Mouse (Mus musculus) monocyte, adult 5-6 weeks (primary cell): Measurements from ENCODE around the gene Rhoh. TPM values are rescaled to one million over a fixed set of nuclear protein-coding genes. Genes with fewer than 3 reads are reported as not detected.
A peak's percentile ranks its signal among the peaks of the same experiment; 100 is the strongest.

Experiments used
- ATAC-seq: fragments of 153-309, 156-312 bp; replicated peaks from 2 replicates; pipeline ENCODE4 v1.8.0; 2017; ENCODE audit warnings: mild to moderate bottlenecking; ENCODE audit not compliant: low TSS enrichment, insufficient number of reproducible peaks, severe bottlenecking, poor library complexity, low FRiP score
- total RNA-seq: library from RNA; stranded (forward); fragments of 200-1000, 200-491, 200-594 nt; gene quantifications from 3 replicates; pipeline ENCODE4 v1.2.3, GENCODE M21; 2017

The Rhoh gene
- 33.3 to 42.9 TPM (median 38.6 TPM) in 3 replicates for total RNA-seq

DNA sequence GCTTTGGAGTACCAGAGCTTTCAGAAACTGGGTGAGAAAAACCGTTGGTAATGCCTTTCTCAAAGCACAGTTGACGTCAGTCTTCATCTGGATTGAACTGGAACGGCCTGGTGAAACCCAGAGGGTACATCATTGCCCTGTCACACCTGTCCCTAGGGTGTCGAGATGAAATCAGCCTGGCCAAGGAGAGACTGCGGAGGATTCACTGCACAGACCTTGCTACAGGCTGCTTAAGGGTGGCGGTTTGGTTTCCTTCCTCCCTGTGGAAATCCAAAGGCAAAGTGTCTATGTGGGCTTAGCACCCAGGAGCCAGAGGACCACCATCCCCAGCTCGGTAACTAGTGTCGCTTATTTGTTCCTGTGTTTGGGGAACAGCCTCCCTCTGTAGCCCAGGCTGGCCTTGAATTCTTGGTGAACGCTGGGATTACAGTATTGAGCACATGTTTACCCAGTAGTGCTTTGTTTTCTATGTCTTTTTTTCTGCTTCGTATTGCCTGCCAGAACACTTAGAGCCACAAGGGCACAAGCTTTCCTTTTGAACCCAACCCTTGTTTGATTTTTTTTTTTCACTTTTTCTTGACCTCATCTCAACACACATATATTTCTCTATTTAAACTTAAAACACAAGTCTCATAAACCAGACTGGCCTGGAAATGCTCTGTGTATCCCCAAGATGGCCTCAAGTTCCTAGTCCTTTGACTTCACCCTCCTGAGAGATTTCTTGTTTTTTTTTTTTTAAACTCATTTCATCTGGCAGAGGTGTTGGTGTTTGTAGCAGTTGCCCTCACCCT is at the start of gene Rhoh:
TSS of gene Rhoh (plus strand) at position 60 of the 791 bp plus-strand sequence.
- no peak for ATAC-seq

DNA sequence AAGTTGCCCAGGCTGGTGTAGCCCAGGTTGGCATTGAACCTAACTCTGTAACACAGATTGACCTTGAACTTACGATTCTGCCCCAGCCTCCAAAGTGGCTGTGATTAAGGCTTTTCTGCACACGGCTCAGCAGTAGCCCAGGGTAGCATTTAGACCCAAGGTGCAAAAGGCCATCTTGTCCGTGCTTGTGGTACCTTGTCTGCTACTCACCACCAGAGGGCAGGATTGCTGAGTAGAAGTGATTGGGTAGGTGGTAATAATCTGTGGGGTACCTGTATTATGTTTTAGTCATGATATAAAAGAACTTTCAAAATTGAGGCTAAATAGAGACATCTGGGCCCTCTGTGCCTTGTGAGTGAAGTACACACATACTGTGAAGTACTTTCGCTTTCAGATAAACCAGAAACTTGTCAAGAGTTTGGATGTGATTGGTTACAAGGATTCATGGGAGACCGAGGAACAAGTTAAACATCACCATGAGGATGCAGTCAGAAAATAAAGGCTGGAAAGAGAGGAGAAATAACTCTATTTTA is 37.3 kb upstream of the Rhoh start:
- ATAC-seq: 0 out of 2 replicates have a peak, but pooled peaks have one; percentile 47

DNA sequence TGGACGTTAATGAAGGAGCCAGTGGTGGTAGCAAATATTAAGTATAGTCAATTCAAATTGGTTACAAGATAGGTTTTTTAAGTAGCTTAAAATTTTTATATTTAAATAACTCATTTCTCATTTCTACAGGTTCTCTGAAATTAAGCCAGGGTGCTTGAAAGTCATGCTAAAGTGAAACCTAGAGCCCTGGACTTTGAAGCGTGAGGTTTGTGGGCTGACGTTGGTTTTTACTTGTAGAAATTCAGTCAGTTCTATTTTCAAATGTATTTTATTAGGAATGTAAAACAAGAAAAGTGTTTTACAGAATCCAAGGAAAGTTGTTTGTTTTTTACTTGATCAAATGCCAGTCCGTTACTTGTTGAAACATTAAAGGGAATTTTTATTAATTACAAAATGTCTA is 34.5 kb upstream of the Rhoh start:
- ATAC-seq: no peak

DNA sequence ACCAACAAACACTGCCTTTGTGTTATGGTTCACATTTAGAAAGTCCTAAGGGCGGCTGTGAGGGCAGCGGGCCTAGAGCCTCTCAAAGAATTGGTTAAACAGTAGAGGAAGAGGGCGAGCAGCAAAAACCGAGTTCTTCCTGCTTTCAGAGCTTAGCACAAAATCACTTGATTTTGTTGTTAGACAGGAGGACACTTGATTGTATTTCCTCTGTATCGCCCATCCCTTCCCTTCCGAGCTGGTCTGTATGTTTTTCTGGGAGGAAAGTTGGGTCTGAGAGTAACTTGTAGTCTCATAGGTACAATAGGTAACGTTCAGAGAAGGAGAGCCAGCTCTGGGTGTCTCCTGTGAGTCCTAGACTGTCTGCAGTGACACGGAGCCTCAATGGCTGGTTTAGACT is 33.9 kb upstream of the Rhoh start:
- ATAC-seq: no peak

DNA sequence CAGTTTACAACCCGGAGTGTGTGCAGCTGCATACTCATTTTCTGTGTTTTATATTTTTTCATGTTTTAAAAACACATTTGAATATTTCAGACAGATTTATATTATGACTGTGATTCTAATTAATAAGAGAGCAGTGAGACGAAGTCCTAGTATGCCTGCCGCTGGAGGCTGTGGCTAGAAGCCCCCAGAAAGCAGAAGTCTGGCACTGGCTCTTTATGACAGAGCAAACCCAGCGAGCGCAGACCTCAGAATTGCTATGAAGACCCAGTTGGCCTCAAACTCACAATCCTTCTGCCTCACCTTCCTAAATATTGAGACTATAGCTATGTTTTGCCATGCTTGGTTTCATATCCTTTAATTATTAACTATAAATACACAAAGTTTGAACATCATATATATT is 32.8 kb upstream of the Rhoh start:
- ATAC-seq: no peak

DNA sequence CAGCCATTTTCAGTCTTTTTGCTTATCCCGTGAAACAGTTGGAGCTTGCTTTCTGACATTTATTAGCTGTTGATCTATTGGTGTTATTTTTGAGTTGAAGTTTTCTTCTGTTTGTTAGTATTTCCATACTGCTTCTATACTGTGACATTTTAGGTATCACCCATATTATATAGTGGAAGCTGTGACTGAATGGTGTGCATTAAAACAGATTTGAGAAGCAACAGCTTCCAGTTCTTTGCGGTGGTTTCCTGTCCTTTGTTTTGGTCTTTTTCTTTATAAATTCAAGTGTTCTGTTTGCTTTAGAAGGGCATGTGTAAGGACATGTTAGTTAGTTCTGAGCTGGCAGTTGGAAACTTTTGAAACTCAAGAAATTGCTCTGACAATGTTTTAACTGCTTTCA is 32.0 kb upstream of the Rhoh start:
- ATAC-seq: no peak

DNA sequence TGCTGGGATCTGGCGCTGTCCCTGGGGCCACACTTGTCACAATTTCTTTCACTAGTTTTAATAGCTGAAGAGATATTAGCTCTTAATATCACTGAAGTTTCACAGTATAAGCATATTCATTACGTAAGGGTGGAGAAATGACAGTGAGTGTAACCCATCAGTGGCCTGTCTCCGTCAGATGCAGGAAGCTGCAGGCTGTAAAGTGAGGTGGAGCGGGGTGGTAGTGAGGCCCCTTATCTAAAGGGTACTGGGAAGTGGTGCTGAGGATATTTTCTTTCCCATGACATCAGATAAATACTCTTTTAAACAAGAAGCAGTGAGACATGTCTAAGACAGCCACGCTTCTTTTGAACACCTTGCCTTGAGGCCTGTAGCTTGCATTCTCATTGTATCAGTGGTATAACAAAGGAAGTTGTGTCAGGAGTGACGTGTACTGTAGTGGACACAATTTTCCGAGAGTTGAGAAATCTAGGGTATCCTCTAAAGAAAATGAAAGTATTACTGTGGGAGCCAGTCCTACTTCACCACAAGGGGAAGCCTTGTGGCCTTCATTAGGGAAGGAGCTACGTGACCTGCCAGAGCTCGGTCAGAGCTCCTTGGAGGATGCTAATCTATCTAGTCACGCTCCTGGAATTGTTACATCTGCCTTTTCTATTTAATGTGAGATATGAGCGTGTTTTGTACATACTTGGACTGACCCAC is 28.9 kb upstream of the Rhoh start:
- peak; percentile 82 for ATAC-seq

DNA sequence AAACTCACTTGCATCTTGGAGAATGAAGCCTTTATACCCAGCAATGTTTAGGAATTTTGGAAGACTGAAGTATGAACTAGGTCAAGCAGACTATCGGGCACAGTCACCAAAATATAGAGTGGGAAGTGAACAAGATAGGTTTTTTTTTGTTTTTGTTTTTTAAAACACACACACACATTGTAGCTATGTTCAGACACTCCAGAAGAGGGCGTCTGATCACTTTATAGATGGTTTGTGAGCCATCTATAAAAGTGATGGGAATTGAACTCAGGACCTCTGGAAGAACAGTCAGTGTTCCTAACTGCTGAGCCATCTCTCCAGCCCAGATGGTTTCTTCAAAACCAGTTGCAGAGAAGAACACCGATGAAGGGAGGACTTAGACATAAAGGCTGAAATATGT is 27.9 kb upstream of the Rhoh start:
- ATAC-seq: no peak

DNA sequence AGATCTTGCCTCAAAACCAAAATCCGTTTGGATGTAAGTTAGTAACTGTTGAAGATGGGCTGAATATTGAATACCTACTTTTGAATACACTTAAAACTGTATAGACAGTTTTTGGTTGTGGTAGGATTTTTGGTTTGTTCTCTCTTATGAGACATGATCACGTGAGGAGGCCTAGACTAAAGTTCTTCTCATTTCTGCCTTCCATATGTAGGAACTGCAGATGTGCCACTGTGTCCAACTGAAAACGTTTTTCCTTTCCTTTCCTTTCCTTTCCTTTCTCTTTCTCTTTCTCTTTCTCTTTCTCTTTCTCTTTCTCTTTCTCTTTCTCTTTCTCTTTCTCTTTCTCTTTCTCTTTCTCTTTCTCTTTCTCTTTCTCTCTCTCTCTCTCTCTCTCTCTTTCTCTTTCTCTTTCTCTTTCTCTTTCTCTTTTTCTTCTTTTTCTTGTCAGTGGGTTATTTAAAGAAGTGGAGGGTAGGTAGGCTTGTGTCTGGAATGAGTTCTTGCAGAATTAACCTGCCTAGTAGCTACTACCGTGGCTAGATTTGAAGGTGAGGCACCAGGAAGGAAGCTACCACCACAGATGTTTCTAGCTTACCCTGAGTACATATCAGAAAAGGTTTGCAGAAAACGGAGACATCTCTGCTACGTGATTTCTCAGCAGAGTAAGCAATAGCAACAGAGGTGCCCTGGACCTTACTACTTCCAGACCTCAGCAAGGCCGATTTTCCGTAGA is 27.1 kb upstream of the Rhoh start:
- ATAC-seq: no peak

DNA sequence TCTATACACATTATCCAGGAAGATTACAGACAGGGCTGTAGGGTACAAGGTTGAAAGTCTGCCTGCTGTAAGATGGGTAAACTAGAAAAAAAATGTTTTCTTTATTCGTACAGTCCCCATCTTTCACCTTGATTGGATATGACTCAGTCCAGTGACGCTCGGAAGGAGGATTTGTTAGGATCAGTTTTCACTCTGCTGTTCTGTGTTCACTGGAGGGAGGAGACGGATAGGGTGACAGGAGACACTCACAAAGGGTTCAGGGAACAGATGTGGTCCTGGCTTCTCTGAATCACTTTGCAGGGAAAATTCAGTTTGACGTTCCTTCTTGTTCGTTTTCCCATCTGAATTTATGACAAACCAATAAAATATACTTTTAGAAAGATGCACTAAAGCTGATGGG is 23.0 kb upstream of the Rhoh start:
- no peak for ATAC-seq

DNA sequence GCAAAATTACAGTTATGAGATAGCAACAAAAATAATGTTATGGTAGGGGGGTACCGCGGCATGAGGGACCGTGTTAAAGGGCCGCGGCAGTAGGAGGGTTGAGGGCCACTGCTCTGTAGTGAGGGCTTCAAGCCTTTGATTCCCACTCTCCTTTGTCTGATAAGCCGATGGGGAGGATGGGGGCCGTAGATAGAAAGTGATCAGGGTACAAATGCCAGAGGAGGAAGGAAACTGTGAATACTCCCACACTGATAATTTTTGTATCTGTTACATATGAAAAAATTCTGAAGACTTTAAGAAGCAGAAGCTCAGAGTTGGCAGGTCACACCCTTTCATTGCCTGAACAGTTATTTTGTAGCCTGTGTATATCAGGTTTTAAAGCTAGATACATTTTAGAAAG is 18.1 kb upstream of the Rhoh start:
- ATAC-seq: no peak

DNA sequence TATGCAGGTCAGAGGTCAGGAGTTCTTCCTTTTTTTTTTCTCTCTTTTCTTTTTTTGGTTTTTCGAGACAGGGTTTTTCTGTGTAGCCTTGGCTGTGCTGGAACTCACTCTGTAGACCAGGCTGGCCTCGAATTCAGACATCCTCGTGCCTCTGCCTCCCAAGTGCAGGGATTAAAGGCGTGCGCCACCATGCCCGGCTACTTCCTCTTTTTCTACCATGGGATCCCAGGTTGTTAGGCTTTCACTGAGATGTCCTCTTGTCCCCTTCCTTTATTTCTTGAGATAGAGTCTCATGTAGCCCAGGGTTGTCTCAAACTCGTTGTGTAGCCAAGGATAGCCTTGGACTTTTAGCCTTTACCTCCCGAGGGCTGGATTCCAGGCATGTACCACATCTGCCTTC is 14.5 kb upstream of the Rhoh start:
- 0 out of 2 replicates have a peak, but pooled peaks have one; percentile 10 for ATAC-seq

DNA sequence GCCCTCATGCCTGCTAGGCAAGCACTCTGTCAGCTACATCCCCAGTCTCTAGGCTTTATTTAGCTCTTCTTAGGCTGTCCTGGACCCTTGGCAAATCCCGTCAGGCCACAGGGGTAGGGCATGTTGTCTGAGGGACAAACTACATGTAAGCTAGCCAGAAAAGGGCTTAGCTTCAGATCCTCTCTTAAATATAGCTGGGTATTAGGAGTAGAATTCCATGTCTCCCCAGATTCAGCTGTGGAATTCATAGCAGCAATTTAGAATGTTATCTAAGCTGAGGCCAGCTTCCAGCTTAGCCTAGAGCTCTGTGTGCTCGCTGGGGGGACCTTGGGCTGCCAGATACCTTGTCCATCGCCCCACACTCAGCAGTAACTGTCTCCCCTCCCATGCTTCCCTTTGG is 14.1 kb upstream of the Rhoh start:
- ATAC-seq: no peak

DNA sequence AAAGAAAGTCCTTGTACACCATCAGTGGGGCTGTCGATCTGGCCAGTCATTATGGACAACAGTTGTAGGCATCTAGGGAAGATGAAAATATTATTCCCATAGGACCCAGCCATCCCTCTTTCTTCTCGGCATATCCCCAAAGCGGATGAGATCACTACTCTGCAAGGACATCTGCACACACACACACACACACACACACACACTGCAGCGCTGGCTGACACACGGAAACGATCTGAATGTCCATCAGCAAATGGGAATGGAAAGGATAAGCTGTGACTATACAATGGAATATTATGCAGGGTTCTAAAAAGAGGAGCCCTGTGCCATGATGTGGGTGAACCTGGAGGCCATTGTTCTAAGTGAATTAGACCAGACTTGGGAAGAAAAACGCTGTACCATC is 13.4 kb upstream of the Rhoh start:
- ATAC-seq: no peak

DNA sequence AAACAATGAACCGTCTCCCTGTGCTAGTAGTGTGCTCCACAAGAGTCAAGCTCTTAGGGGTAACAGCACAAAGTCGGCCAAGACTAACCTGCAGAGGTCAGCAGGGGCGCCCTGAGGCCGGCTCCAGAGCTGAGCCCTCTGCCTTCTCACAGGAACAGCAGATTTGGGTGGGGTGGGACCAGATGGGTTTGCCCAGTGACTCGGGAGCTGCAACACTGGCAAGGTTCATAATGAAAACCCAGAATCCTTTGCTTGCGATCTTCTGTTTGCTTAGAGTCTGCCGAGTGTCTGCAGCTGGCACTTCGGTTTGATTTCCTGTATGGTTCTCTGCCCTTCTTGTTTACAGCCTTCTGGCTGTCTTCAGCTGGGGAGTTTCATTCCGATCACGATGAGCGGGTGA is 10.2 kb upstream of the Rhoh start:
- no peak for ATAC-seq

DNA sequence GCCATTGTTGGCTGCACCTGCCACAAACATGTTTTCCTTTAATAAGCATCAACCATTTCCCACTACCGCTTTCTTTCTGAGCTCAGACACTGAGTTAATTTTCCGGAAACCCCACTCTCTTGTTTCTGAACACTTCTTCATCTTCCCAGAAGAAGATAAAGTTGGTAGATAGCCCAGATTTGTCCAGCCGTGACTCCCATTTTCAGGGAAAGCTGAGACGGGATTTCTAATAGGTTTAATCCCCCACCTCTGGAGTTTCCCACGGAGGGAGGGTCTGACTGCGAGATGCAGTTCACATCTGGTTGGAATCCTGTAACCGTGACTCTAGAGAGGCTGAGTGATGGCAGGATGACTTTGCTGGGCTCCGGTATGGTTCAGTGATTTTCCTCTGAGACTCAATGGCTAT is 6.2 kb upstream of the Rhoh start:
- no peak for ATAC-seq

DNA sequence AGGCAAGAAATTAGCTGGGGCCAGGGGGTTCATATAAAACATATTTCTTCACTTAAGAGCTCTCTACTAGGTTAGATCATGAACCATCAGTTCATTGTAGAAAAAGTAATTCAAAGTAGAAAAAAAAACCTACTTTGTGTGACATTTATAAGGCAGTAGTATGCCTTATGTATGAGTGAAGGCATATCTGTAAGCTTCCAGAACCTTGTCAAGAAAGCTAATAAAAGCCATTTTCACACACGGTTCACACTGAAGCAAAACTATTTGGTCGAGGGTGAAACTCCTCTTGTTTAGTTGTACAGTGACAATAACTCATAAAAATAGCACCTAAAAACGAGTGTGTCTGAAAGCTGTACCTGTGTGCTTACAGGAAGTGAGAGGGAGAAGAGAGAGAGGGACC is 5.4 kb upstream of the Rhoh start:
- ATAC-seq: no peak

DNA sequence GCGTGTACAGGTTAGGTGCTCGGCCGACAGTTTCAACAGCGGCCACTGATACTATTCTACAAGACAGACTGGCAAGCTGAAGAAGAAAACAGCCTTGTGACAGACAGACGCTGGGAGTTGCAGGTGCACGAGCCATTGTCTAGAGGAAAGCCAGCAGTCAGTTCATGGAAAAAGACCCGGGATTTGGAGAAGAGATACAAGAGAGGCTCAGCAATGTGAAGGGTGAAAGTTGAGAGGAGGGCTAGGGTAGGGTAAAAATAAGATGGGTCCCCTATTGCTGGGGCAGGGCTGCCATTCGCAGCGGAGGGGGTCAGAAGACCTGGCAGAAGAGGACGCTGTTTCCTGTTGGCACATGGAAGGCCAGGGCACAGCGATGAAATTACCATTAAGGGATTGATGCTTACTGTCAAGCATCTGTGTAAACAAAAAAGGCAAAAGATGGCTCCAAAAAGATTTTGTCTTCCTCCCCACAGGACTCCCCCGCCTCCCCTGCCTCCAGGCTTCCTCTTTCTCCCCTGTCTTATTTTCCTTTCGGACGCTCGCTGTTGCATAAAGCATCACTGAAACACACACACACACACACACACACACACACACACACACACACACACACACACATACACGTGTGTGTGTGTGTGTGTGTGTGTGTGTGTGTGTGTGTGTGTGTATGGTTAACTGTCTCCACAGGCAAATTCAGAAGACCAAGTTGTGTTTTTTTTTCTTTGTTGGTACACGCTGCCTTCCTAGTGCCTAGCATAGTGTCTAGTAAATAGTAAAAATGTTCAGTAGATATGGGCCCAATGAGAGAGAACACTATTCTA is 4.2 kb upstream of the Rhoh start:
- ATAC-seq: no peak

DNA sequence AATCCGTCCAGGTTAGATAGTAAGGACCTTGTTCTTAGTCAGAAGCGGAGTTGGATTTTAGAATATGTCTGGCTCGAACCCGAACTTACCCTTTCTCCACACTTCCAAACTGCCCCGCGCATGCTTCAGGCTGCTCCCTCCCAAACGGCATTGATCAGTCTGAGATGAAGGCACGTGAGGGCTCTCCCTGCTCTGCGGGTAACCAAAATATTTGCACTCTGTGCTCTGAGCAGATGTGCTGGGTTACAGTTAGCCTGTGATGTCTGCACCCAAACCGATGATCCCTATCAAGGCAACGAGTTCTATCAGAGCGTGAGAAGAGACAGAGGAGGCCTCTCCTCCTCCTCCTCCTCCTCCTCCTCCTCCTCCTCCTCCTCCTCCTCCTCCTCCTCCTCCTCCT is 3.1 kb upstream of the Rhoh start:
- ATAC-seq: no peak
